In genomic region chr11:120630881-120631725, GRCm38 (mm10) we compare ENCODE assay signal across 8 mouse cellular contexts. TPM values are rescaled to one million over a fixed set of nuclear protein-coding genes. Genes with fewer than 3 reads are reported as not detected.
A peak's percentile ranks its signal among the peaks of the same experiment; 100 is the strongest.
DNase-seq lines count a peak whose midpoint lies in the region; ATAC-seq and TF ChIP-seq lines count a peak whose summit lies in the region.

No protein-coding gene starts in this region.

- TF ChIP-seq CTCF in bone marrow, adult 2 months (IDR thresholded peaks at IDR 0.05; ENCODE audit: control insufficient read depth, insufficient read depth, low read length) = no peak
- TF ChIP-seq CTCF in hindbrain, postnatal 0 days (IDR thresholded peaks at IDR 0.05; ENCODE audit: low read depth) = no peak

- no peaks in the 10 kb centered on the region for H3K9me3 ChIP-seq in heart, embryonic 13.5 days
- H3K9me3 ChIP-seq in hindbrain, postnatal 0 days (ENCODE audit: low read length) = no peaks in the 10 kb centered on the region
- no peaks in the 10 kb centered on the region for H3K9me3 ChIP-seq in liver, embryonic 13.5 days (replicated peaks)

- peaks cover 44% of the 10 kb centered on the region for H3K4me1 ChIP-seq in heart, embryonic 13.5 days
- H3K4me1 ChIP-seq in bone marrow, adult 2 months (ENCODE audit: control insufficient read depth, insufficient read depth, low read length) = peaks cover 10% of the 10 kb centered on the region
- peaks cover 17% of the 10 kb centered on the region for H3K4me1 ChIP-seq in hindbrain, postnatal 0 days (ENCODE audit: insufficient read depth, low read length)
- peaks cover 81% of the 10 kb centered on the region for H3K4me1 ChIP-seq in liver, embryonic 13.5 days (replicated peaks)

- H3K4me3 ChIP-seq in heart, embryonic 13.5 days = peak overlapping the region; percentile 93
- H3K4me3 ChIP-seq in bone marrow, adult 2 months (replicated peaks; ENCODE audit: control insufficient read depth, low read depth, low read length) = peak overlapping the region; percentile 57
- H3K4me3 ChIP-seq in hindbrain, postnatal 0 days (ENCODE audit: low read length) = no peak overlapping the region
- H3K4me3 ChIP-seq in liver, embryonic 13.5 days (replicated peaks) = peak overlapping the region; percentile 91

- H3K9ac ChIP-seq in heart, embryonic 13.5 days = peak overlapping the region; percentile 97
- no peak overlapping the region; the same call in 1 of the 2 replicates for H3K9ac ChIP-seq in hindbrain, postnatal 0 days (replicated peaks; ENCODE audit: low read length)
- H3K9ac ChIP-seq in liver, embryonic 13.5 days = peak overlapping the region; percentile 99

- no peak for DNase-seq in heart, postnatal 10 days
- no peak for DNase-seq in hindbrain, postnatal 0 days (ENCODE audit: low spot score)
- no peak for DNase-seq in liver, embryonic 13.5 days
- DNase-seq in ovary, postnatal 14 days (ENCODE audit: low spot score) = no peak
- no peak for DNase-seq in urinary bladder, postnatal 10 days (ENCODE audit: low spot score)

- peak overlapping the region; percentile 76 for H3K4me2 ChIP-seq in heart, embryonic 13.5 days
- peak overlapping the region; percentile 96 for H3K4me2 ChIP-seq in hindbrain, postnatal 0 days (ENCODE audit: low read depth, low read length)
- H3K4me2 ChIP-seq in liver, embryonic 13.5 days = peak overlapping the region; percentile 85

- no peak for ATAC-seq in heart, embryonic 13.5 days (ENCODE audit: extremely low read depth, insufficient number of reproducible peaks, low FRiP score, low TSS enrichment)
- ATAC-seq in hindbrain, postnatal 0 days = no peak
- ATAC-seq in liver, embryonic 13.5 days (ENCODE audit: low read depth) = no peak
- no peak for ATAC-seq in cerebellum, adult (ENCODE audit: insufficient number of reproducible peaks, low FRiP score, low TSS enrichment)

- peak overlapping the region; percentile 91 for H3K27ac ChIP-seq in heart, embryonic 13.5 days (replicated peaks)
- H3K27ac ChIP-seq in bone marrow, adult 2 months (ENCODE audit: control insufficient read depth, insufficient read depth, low read depth, low read length, poor library complexity) = peak overlapping the region; percentile 94
- peak overlapping the region; percentile 41 for H3K27ac ChIP-seq in hindbrain, postnatal 0 days
- H3K27ac ChIP-seq in liver, embryonic 13.5 days = peak overlapping the region; percentile 100

- intact Hi-C loops in heart, postnatal 10 days (cut with DNase I) = no loop called here

- H3K36me3 ChIP-seq in heart, embryonic 13.5 days = peaks cover 30% of the 10 kb centered on the region
- 0 out of 2 replicates have a peak, but pooled peaks cover 5% of the 10 kb centered on the region for H3K36me3 ChIP-seq in hindbrain, postnatal 0 days (ENCODE audit: insufficient read depth, low read length)
- H3K36me3 ChIP-seq in liver, embryonic 13.5 days = peaks cover 33% of the 10 kb centered on the region

- WGBS in heart, embryonic 13.5 days = 30% methylated on average over 7 of the region's 7 CpGs
- WGBS in bone marrow, adult 2 months = 6% methylated on average over 7 of the region's 7 CpGs
- 48% methylated on average over 6 of the region's 7 CpGs for WGBS in hindbrain, postnatal 0 days
- WGBS in liver, embryonic 13.5 days (ENCODE audit: insufficient replicate concordance) = 11% methylated on average over 7 of the region's 7 CpGs

- TF ChIP-seq POLR2A in bone marrow, adult 2 months (IDR thresholded peaks at IDR 0.05; ENCODE audit: borderline replicate concordance, control insufficient read depth, low read depth, low read length) = no peak

- no peaks in the 10 kb centered on the region for H3K27me3 ChIP-seq in heart, embryonic 13.5 days (replicated peaks)
- no peaks in the 10 kb centered on the region for H3K27me3 ChIP-seq in hindbrain, postnatal 0 days (ENCODE audit: insufficient read depth, low read length)
- no peaks in the 10 kb centered on the region for H3K27me3 ChIP-seq in liver, embryonic 13.5 days

RNA-seq across cellular contexts. Expression of gene Mafg, which starts 2.3 kb away (rescaled TPM):
- 18.1 and 19.9 TPM in 2 replicates for polyA plus RNA-seq in heart, embryonic 13.5 days (2015; fragmentation: Nextera tagmentation; extraction: Ambion mirVana)
- total RNA-seq in heart, postnatal 10 days (2021) = 10 to 100 TPM; 24.2 to 27.0 TPM
- 61.7 and 86.9 TPM in 2 replicates for polyA plus RNA-seq in bone marrow, adult 2 months (2011; ENCODE audit: insufficient read depth, insufficient read length, low replicate concordance, missing spikeins)
- 35.9 and 39.3 TPM in 2 replicates for total RNA-seq in hindbrain, postnatal 0 days (2014; rRNA removed)
- 36.5 and 38.9 TPM in 2 replicates for polyA plus RNA-seq in hindbrain, postnatal 0 days (2015; fragmentation: Nextera tagmentation; extraction: Ambion mirVana)
- 39.8 and 40.0 TPM in 2 replicates for polyA plus RNA-seq in liver, embryonic 13.5 days (2015; fragmentation: Nextera tagmentation; extraction: Ambion mirVana)

RNA-seq across cellular contexts. Expression of gene Sirt7, which starts 6.1 kb away (rescaled TPM):
- 17.7 and 20.4 TPM in 2 replicates for polyA plus RNA-seq in heart, embryonic 13.5 days (2015; fragmentation: Nextera tagmentation; extraction: Ambion mirVana)
- total RNA-seq in heart, postnatal 10 days (2021) = 10 to 100 TPM; 11.9 to 12.5 TPM
- 67.9 and 138 TPM in 2 replicates for polyA plus RNA-seq in bone marrow, adult 2 months (2011; ENCODE audit: insufficient read depth, insufficient read length, low replicate concordance, missing spikeins)
- total RNA-seq in hindbrain, postnatal 0 days (2014; rRNA removed) = 30.8 and 32.8 TPM in 2 replicates
- polyA plus RNA-seq in hindbrain, postnatal 0 days (2015; fragmentation: Nextera tagmentation; extraction: Ambion mirVana) = 32.3 and 38.3 TPM in 2 replicates
- polyA plus RNA-seq in liver, embryonic 13.5 days (2015; fragmentation: Nextera tagmentation; extraction: Ambion mirVana) = 33.8 and 34.3 TPM in 2 replicates

RNA-seq across cellular contexts. Expression of gene Pycr1, which starts 12.5 kb away (rescaled TPM):
- polyA plus RNA-seq in heart, embryonic 13.5 days (2015; fragmentation: Nextera tagmentation; extraction: Ambion mirVana) = 22.2 and 23.5 TPM in 2 replicates
- 1 to 10 TPM; 4.8 to 5.5 TPM for total RNA-seq in heart, postnatal 10 days (2021)
- polyA plus RNA-seq in bone marrow, adult 2 months (2011; ENCODE audit: insufficient read depth, insufficient read length, low replicate concordance, missing spikeins) = 2.3 TPM in 1 of 2 replicates, not detected in the other
- 9.0 and 9.3 TPM in 2 replicates for total RNA-seq in hindbrain, postnatal 0 days (2014; rRNA removed)
- polyA plus RNA-seq in hindbrain, postnatal 0 days (2015; fragmentation: Nextera tagmentation; extraction: Ambion mirVana) = 13.2 and 13.8 TPM in 2 replicates
- polyA plus RNA-seq in liver, embryonic 13.5 days (2015; fragmentation: Nextera tagmentation; extraction: Ambion mirVana) = 6.0 and 6.9 TPM in 2 replicates

RNA-seq across cellular contexts. Expression of gene Pcyt2, which starts 13.4 kb away (rescaled TPM):
- 71.8 and 90.4 TPM in 2 replicates for polyA plus RNA-seq in heart, embryonic 13.5 days (2015; fragmentation: Nextera tagmentation; extraction: Ambion mirVana)
- total RNA-seq in heart, postnatal 10 days (2021) = 10 to 100 TPM; 39.7 to 45.8 TPM
- 45.4 and 46.8 TPM in 2 replicates for polyA plus RNA-seq in bone marrow, adult 2 months (2011; ENCODE audit: insufficient read depth, insufficient read length, low replicate concordance, missing spikeins)
- total RNA-seq in hindbrain, postnatal 0 days (2014; rRNA removed) = 120 and 142 TPM in 2 replicates
- 125 and 143 TPM in 2 replicates for polyA plus RNA-seq in hindbrain, postnatal 0 days (2015; fragmentation: Nextera tagmentation; extraction: Ambion mirVana)
- 114 and 116 TPM in 2 replicates for polyA plus RNA-seq in liver, embryonic 13.5 days (2015; fragmentation: Nextera tagmentation; extraction: Ambion mirVana)

RNA-seq across cellular contexts. Expression of gene Myadml2, which starts 16.9 kb away (rescaled TPM):
- polyA plus RNA-seq in heart, embryonic 13.5 days (2015; fragmentation: Nextera tagmentation; extraction: Ambion mirVana) = 13.0 and 13.9 TPM in 2 replicates
- total RNA-seq in heart, postnatal 10 days (2021) = 10 to 100 TPM; 38.0 to 41.6 TPM
- polyA plus RNA-seq in bone marrow, adult 2 months (2011; ENCODE audit: insufficient read depth, insufficient read length, low replicate concordance, missing spikeins) = 6.7 TPM in 1 of 2 replicates, not detected in the other
- 1.4 and 1.5 TPM in 2 replicates for total RNA-seq in hindbrain, postnatal 0 days (2014; rRNA removed)
- 1.3 and 1.5 TPM in 2 replicates for polyA plus RNA-seq in hindbrain, postnatal 0 days (2015; fragmentation: Nextera tagmentation; extraction: Ambion mirVana)
- polyA plus RNA-seq in liver, embryonic 13.5 days (2015; fragmentation: Nextera tagmentation; extraction: Ambion mirVana) = 0.23 TPM in 1 of 2 replicates, not detected in the other

Comparison
In these comparisons a context has a peak if more than half of its experiments do, and no peak if none do; other contexts are left out.
1. H3K27ac ChIP-seq: peak in every context shown above with its lines; median percentile 100 in liver, embryonic 13.5 days; 94 in bone marrow, adult 2 months; 91 in heart, embryonic 13.5 days; 41 in hindbrain, postnatal 0 days.